ENCODE assay signal across 25 mouse cellular contexts in genomic region chr8:123407612-123408011, GRCm38 (mm10). TPM values are rescaled to one million over a fixed set of nuclear protein-coding genes. Genes with fewer than 3 reads are reported as not detected.
"Had no signal": no experiment of that assay in that cellular context is flagged by ENCODE, and none has a peak within 500 bp of the region (broad histone marks: within the 10 kb centered on the region; RNA-seq: fewer than 3 reads in every experiment).

No protein-coding gene starts in this region.

- H3K36me3 ChIP-seq: liver, embryonic 13.5 days had no signal

- H3K27ac ChIP-seq: layer of hippocampus, adult 2 months; left cerebral cortex, adult 2 months; liver, embryonic 13.5 days; midbrain, embryonic 10.5 days; neural tube, embryonic 12.5 days; neural tube, embryonic 15.5 days; stomach, postnatal 0 days had no signal

- H3K4me3 ChIP-seq: layer of hippocampus, adult 2 months; left cerebral cortex, adult 2 months; liver, embryonic 13.5 days; neural tube, embryonic 12.5 days; neural tube, embryonic 15.5 days had no signal

- H3K9me3 ChIP-seq: liver, embryonic 13.5 days; midbrain, embryonic 10.5 days; neural tube, embryonic 12.5 days; neural tube, embryonic 15.5 days had no signal

- DNase-seq: kidney, adult 18-20 months; kidney, adult 9 months; kidney, postnatal 14 days; liver, embryonic 13.5 days; lung, adult 2 months; lung, postnatal 14 days; lung, postnatal 4 days; midbrain, embryonic 14.5 days; right cerebral cortex, adult 18-20 months; right cerebral cortex, postnatal 14 days; right cerebral cortex, postnatal 4 days; thymus, postnatal 36 days had no signal

- H3K27me3 ChIP-seq: neural tube, embryonic 15.5 days had no signal

RNA-seq across cellular contexts. Expression of gene Mc1r, which starts 0.7 kb away (rescaled TPM):
- total RNA-seq: layer of hippocampus, adult 2 months; left cerebral cortex, postnatal 10 days; liver, adult 2 months had no signal
- polyA plus RNA-seq: kidney, embryonic 16.5 days; large intestine, adult 2 months; limb, embryonic 11.5 days; liver, adult 2 months; liver, embryonic 13.5 days; liver, embryonic 16.5 days; lung, adult 2 months; lung, embryonic 16.5 days; stomach, postnatal 0 days had no signal

RNA-seq across cellular contexts. Expression of gene Tubb3, which starts 3.6 kb away (rescaled TPM):
- total RNA-seq: liver, adult 2 months had no signal
- polyA plus RNA-seq: liver, adult 2 months had no signal
